Mouse (Mus musculus) heart, embryonic 14.5 days (tissue): ENCODE measurements around the gene Plxnb1. TPM values are rescaled to one million over a fixed set of nuclear protein-coding genes. Genes with fewer than 3 reads are reported as not detected.
A peak's percentile ranks its signal among the peaks of the same experiment; 100 is the strongest.

Source experiments
- ATAC-seq: fragments of 200-750 bp; cut with Nextera tagmentation; 2 replicates; pipeline ENCODE4 v1.8.0; 2017; ENCODE audit warnings: low read depth, moderate TSS enrichment; ENCODE audit not compliant: insufficient number of reproducible peaks, insufficient read depth, low FRiP score
- H3K27ac ChIP-seq, 2 experiments: fragments of 200-500 bp in 1 of 2; fragments of 300-500 bp in 1 of 2; sonication (generic) in 1 of 2; replicated peaks in 1 of 2; 2 replicates each; pipeline ENCODE4 v1.5.1; 2012 to 2014; ENCODE audit warnings: low read depth in 2 of 2, low read length in 2 of 2, control low read depth in 1 of 2, mild to moderate bottlenecking in 1 of 2, mixed read lengths in 1 of 2; ENCODE audit not compliant: control insufficient read depth in 1 of 2, insufficient read depth in 1 of 2
- H3K27me3 ChIP-seq: fragments of 300-500 bp; sonication (generic); 2 replicates; pipeline ENCODE4 v1.6.1; 2014; ENCODE audit warnings: mild to moderate bottlenecking, low read length, control low read depth; ENCODE audit not compliant: control insufficient read depth, insufficient read depth
- H3K36me3 ChIP-seq: fragments of 300-500 bp; sonication (generic); 2 replicates; pipeline ENCODE4 v1.6.1; 2014; ENCODE audit warnings: mild to moderate bottlenecking, control low read depth, low read length, mixed read lengths; ENCODE audit not compliant: control insufficient read depth, insufficient read depth
- H3K4me1 ChIP-seq, 2 experiments: fragments of 200-500 bp in 1 of 2; fragments of 300-500 bp in 1 of 2; sonication (generic) in 1 of 2; 2 replicates each; pipeline ENCODE4 v1.6.1; 2012 to 2014; ENCODE audit warnings: low read length in 2 of 2, control low read depth in 1 of 2, mixed read lengths in 1 of 2; ENCODE audit not compliant: control insufficient read depth in 2 of 2, insufficient read depth in 2 of 2
- H3K4me2 ChIP-seq: fragments of 300-500 bp; sonication (generic); 2 replicates; pipeline ENCODE4 v1.6.1; 2014; ENCODE audit warnings: mild to moderate bottlenecking, low read length
- H3K4me3 ChIP-seq, 2 experiments: fragments of 200-500 bp in 1 of 2; fragments of 300-500 bp in 1 of 2; sonication (generic) in 1 of 2; 2 replicates each; pipeline ENCODE4 v1.5.1; 2012 to 2014; ENCODE audit warnings: low read length in 2 of 2, mild to moderate bottlenecking in 2 of 2, control low read depth in 1 of 2, low read depth in 1 of 2, moderate library complexity in 1 of 2; ENCODE audit not compliant: control insufficient read depth in 1 of 2, insufficient read depth in 1 of 2
- H3K9ac ChIP-seq: fragments of 300-500 bp; sonication (generic); 2 replicates; pipeline ENCODE4 v1.6.1; 2014; ENCODE audit warnings: mild to moderate bottlenecking, low read length
- H3K9me3 ChIP-seq: fragments of 300-500 bp; sonication (generic); 2 replicates; pipeline ENCODE4 v1.6.1; 2016; ENCODE audit warnings: low read length, control low read depth; ENCODE audit not compliant: control insufficient read depth
- WGBS: fragments of 180-500 bp; shearing (Covaris S2); extraction: QIAGEN DNeasy Blood & Tissue Kit; methylation state at CpG from one replicate; pipeline ENCODE4 v1.1.7; 2014; 5-methylcytosine and 5-hydroxymethylcytosine counted together
- polyA plus RNA-seq: library from polyadenylated mRNA; unstranded; fragments of >200 nt; fragmentation: Nextera tagmentation; extraction: Ambion mirVana; gene quantifications from 2 replicates; pipeline ENCODE4 v1.2.1, GENCODE M21; 2014

Gene Plxnb1
- polyA plus RNA-seq, 1 experiment from 2014 or later = 5.7 TPM

DNA sequence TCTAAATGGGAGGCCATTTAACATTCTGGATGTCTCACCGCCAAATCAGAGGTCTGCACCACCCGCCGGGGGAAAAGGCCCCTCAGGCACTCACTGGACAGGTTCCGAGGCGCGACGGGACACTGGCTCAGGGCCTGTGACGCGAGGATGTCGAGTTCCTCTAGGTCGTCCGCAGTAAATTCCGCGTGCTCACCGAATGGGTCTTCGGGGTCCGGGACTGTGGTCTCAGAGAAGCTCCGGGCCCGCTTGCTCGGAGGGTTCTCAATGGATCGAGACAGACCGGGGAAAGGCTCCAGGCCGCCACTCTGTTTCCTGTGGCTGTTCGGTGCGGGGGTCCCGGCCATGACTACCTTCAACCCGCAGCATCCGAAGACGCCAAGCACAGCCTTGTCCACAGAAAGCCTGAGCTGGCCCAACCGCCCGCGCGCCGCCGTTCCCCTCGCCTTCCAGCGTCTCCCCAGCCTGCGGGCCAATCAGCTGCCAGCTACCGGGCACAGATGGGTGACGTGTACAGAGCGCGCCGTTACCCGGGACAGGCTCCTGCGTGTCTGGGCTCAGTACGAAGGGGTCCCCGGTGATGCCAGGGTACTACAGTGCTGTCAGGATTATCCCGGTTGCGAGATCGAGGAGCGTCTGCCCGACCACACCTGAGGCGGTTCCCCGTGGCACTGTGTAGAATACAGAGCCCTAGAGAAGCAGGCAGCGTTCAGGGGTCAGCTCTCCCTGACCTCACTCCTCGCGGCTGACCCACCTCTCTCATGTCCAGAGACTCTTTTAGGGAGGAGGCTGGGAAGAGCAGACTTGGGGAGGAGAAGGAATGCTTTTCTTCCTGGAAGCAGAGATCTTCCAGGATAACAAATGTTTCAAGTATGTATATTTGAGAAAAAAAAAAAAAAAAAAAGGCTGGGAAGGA is 21.3 kb upstream of the Plxnb1 start, which contains the start of gene Atrip:
Atrip (minus strand) TSS at position 464 of the 913 bp plus-strand sequence.
- H3K27me3 ChIP-seq = no peaks in the 10 kb centered on the region
- H3K36me3 ChIP-seq = peaks cover 42% of the 10 kb centered on the region
- under 1% methylated on average over 55 of the region's 57 CpGs for WGBS
- H3K4me2 ChIP-seq = peak within 1 kb of the TSS; percentile 91
- peaks cover 9 to 15% of the 10 kb centered on the region in 2 experiments for H3K4me1 ChIP-seq
- peak within 1 kb of the TSS; percentile 37 to 68 for H3K27ac ChIP-seq
- peak; percentile 95 for ATAC-seq
- H3K9me3 ChIP-seq = no peaks in the 10 kb centered on the region
- H3K4me3 ChIP-seq = peak within 1 kb of the TSS; percentile 74 to 96
- peak within 1 kb of the TSS; percentile 87 for H3K9ac ChIP-seq

DNA sequence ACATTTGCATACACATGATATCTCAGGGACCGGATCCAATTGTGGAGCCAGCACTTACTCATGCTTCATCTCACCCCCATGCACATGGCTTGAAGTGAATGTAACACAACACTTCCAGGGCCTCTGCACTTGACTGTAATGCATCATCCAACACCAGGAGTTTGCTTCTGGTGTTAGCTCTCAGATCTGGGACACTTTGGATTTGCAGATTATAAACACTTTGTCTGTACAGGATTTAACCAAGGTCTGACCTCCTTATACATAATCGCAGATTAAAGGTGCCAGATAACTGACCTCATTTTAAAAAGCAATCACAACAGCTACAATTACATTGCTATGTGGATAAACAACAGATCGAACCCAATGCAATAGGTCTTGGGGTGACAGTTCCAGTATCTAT is 14.7 kb upstream of the Plxnb1 start:
- H3K9ac ChIP-seq = no peak overlapping the region
- H3K27me3 ChIP-seq = no peaks in the 10 kb centered on the region
- no peak for ATAC-seq
- H3K9me3 ChIP-seq = no peaks in the 10 kb centered on the region
- 88% methylated on average over 3 of the region's 3 CpGs for WGBS
- H3K4me2 ChIP-seq = no peak overlapping the region
- no peak overlapping the region for H3K27ac ChIP-seq
- H3K4me3 ChIP-seq = no peak overlapping the region
- H3K36me3 ChIP-seq = peaks cover 30% of the 10 kb centered on the region
- H3K4me1 ChIP-seq = peaks cover 6 to 17% of the 10 kb centered on the region in 2 experiments

DNA sequence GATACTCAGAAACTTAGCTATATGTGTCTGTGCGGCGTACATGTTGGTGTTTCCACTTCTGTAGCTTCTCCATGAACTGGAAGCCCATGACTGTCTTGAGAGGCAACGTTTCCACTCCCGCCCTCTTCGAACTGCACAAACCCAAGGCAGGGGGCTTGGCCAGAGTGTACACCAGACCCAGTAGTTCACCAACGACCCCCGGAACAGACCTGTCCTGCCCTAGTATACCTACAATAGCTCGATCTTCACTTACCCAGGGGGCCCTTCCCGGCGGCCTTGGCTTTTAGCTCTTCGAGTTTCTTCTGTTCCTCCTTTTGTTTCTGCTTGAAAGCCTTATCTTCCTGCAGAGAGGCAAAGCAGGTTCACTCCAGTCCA is 13.5 kb upstream of the Plxnb1 start:
- Histone ChIP-seq H3K9ac (peak overlapping the region; percentile 86), H3K4me2 (peak overlapping the region; percentile 84), H3K36me3 (peaks cover 30% of the 10 kb centered on the region), H3K4me3 (peak overlapping the region; percentile 65 to 75), H3K9me3 (no peaks in the 10 kb centered on the region), H3K4me1 (peaks cover 6 to 17% of the 10 kb centered on the region in 2 experiments), H3K27me3 (no peaks in the 10 kb centered on the region), H3K27ac (peak overlapping the region; percentile 5 to 49; a peak in 3 of 4 replicates)
- 0 out of 2 replicates have a peak, but pooled peaks have one; percentile 17 for ATAC-seq
- WGBS = 2% methylated on average over 11 of the region's 11 CpGs

DNA sequence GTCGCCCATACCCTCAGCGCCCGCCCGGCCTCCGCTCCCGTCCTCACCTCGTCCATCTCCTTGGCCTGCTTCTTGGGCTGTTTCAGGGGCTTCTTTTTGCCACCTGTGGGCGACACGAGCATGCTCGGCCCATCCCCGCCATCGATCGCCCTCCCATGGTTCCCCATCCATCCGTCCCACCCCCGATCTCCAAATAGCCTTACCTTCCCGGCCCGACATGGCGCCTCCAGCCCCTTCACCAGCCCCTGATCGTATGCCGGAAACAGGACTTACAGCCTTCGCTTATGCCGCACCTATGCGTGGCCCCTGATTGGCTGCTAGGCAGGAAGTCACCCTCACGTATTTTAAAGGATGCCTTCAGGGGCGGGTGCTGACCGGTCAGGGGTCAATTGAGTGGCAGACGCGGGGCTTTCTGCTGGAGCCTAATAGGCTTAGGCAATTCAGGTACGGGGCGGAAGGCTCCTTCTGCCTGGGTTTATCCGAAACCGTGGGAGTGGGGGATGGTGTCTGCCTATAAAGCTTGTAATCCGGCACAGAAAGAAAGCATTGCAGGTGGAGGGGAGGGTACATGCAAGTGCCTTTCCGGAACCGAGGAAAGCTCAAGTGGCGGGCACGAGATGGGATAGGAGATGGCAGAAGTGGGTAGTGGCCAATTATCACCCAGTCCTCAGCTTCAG is 12.9 kb upstream of the Plxnb1 start, which contains the start of the genes Ccdc51 and Tma7:
Ccdc51 (plus strand) TSS at position 370 of the 677 bp plus-strand sequence.
Tma7 (minus strand) TSS at position 464 of the 677 bp plus-strand sequence.
- peak; percentile 92 for ATAC-seq
- H3K36me3 ChIP-seq = peaks cover 30% of the 10 kb centered on the region
- peak within 1 kb of the TSS; percentile 41 to 49 for H3K27ac ChIP-seq
- H3K4me1 ChIP-seq = peaks cover 6 to 18% of the 10 kb centered on the region in 2 experiments
- peak within 1 kb of the TSS; percentile 86 for H3K9ac ChIP-seq
- WGBS = under 1% methylated on average over 37 of the region's 37 CpGs
- H3K4me3 ChIP-seq = peak within 1 kb of the TSS; percentile 65 to 75
- H3K4me2 ChIP-seq = peak within 1 kb of the TSS; percentile 84
- H3K9me3 ChIP-seq = no peaks in the 10 kb centered on the region
- H3K27me3 ChIP-seq = no peaks in the 10 kb centered on the region

DNA sequence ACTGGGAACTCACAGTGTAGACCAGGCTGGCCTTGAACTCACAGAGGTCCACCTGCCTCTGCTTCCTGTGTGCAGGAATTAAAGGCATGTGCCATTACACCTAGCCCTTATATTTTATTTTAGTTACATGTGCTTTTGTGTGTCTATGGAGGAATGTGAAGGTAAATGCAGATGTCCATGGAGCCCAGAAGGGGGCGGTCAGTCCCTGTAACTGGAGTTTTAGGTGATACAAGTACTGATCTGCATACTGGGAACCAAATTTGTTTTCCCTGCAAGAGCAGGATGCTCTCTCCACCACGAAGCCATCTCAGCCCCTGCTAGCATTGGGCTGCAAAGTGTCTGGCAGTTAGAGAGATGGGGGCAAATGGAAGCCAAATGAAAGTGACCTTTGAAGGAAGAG is 10.3 kb upstream of the Plxnb1 start:
- peaks cover 20% of the 10 kb centered on the region for H3K36me3 ChIP-seq
- ATAC-seq = no peak
- no peaks in the 10 kb centered on the region for H3K27me3 ChIP-seq
- H3K4me3 ChIP-seq = no peak overlapping the region
- H3K4me1 ChIP-seq = peaks cover 8 to 26% of the 10 kb centered on the region in 2 experiments
- WGBS = 18% methylated on average over 2 of the region's 2 CpGs
- H3K9ac ChIP-seq = no peak overlapping the region
- H3K27ac ChIP-seq = no peak overlapping the region
- H3K9me3 ChIP-seq = no peaks in the 10 kb centered on the region
- H3K4me2 ChIP-seq = no peak overlapping the region

DNA sequence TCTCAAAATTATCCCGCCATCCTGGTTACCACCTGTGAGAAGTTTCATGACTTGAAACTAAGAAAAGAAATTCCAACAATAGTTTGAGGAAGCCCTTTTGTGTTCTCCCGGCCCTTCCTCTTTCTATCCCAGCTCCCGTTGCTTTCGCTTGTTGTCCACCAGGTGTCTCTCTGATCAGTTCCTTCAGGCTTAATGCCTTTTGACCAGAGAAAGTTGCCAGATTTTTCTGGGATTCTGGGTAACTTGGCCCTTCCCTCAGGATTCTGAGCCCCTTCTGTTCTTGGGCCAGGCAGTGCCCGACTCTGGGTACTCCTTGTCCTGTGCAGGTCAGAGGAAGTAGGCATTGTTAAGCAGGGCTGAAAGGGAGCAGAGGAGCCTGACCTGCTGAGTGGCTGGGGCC is 7.2 kb upstream of the Plxnb1 start:
- no peaks in the 10 kb centered on the region for H3K27me3 ChIP-seq
- WGBS = 17% methylated on average over 5 of the region's 5 CpGs
- ATAC-seq = no peak
- H3K4me2 ChIP-seq = no peak overlapping the region
- no peak overlapping the region for H3K27ac ChIP-seq
- H3K9ac ChIP-seq = peak overlapping the region; percentile 16; the same call in 1 of the 2 replicates
- peaks cover 36% of the 10 kb centered on the region for H3K36me3 ChIP-seq
- no peaks in the 10 kb centered on the region for H3K9me3 ChIP-seq
- no peak overlapping the region for H3K4me3 ChIP-seq
- H3K4me1 ChIP-seq = peaks cover 5 to 14% of the 10 kb centered on the region in 2 experiments

DNA sequence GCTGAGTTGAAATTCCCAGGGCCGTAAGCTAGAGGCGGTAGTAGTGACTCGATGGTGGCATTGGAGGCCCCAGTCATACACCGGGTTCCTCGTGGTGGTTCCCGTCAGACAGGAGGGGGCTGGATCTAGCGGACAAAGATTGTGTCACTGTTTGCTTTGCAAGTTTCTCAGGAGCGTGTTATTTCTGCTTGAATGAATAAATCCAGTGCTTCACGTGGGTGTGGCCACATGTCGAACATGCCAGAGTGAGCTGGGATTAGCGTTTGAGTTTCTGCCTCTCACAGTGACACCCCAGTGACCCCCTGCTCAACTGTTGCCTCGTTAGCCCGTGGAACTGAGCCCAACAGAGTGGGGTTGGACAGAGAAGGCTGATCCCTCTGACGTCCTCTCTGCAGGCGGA is 4.7 kb upstream of the Plxnb1 start:
- WGBS = 79% methylated on average over 15 of the region's 15 CpGs
- Histone ChIP-seq H3K4me3 (no peak overlapping the region), H3K4me1 (peaks cover 17 to 26% of the 10 kb centered on the region in 2 experiments), H3K36me3 (peaks cover 36% of the 10 kb centered on the region), H3K9me3 (no peaks in the 10 kb centered on the region), H3K9ac (no peak overlapping the region), H3K27me3 (no peaks in the 10 kb centered on the region), H3K4me2 (no peak overlapping the region), H3K27ac (no peak overlapping the region)
- ATAC-seq = no peak
